Mouse (Mus musculus) spleen, adult 2 months (tissue): ENCODE measurements at regions not wholly inside any gene's neighbourhood (a gene's known extent, or its start where the extent isn't known, plus 50 kb on each side); places are given as distances from the start of the nearest gene placed in this dataset.

Experiments used
- CTCF ChIP-seq: fragments of 200-500 bp; IDR thresholded peaks from 2 replicates; pipeline ENCODE4 v1.5.1; 2011; ENCODE audit warnings: mild to moderate bottlenecking, inconsistent platforms; ENCODE audit not compliant: insufficient read depth, insufficient read length, insufficient replicate concordance; ENCODE audit errors: extremely low read depth
- POLR2A ChIP-seq: fragments of 200-500 bp; IDR thresholded peaks from 2 replicates; pipeline ENCODE4 v1.6.1; 2011; ENCODE audit warnings: low read depth, low read length, inconsistent platforms

DNA sequence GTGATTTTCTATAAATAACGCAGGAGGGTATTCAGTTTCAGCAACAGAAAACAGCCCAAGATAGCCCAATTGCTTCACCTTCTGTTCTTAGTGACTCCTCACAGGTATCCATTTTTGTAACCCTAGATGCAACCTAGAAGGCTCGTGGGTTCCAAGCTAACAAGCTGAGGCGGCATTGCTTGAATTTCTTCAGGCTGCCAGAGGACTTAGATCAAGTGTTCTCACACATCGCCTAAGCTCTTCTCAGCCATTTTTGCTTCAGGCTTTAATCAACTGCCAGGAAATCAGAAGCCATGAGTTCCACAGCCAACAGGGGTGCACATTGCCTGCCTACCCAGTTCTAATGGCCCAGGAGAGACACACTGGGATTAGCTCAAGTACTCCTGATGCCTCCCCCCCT, 206.7 kb downstream of the Sec61b start:
- TF ChIP-seq CTCF (no peak), POLR2A (no peak)
